Mouse (Mus musculus) kidney, postnatal 4 days (tissue): Measurements from ENCODE around the gene Unc13b.

Experiments
- DNase-seq, 2 experiments: peaks; one replicate each; pipeline ENCODE4 v3.0.0; 2021; ENCODE audit warnings: mixed read lengths in 2 of 2

Gene Unc13b

DNA sequence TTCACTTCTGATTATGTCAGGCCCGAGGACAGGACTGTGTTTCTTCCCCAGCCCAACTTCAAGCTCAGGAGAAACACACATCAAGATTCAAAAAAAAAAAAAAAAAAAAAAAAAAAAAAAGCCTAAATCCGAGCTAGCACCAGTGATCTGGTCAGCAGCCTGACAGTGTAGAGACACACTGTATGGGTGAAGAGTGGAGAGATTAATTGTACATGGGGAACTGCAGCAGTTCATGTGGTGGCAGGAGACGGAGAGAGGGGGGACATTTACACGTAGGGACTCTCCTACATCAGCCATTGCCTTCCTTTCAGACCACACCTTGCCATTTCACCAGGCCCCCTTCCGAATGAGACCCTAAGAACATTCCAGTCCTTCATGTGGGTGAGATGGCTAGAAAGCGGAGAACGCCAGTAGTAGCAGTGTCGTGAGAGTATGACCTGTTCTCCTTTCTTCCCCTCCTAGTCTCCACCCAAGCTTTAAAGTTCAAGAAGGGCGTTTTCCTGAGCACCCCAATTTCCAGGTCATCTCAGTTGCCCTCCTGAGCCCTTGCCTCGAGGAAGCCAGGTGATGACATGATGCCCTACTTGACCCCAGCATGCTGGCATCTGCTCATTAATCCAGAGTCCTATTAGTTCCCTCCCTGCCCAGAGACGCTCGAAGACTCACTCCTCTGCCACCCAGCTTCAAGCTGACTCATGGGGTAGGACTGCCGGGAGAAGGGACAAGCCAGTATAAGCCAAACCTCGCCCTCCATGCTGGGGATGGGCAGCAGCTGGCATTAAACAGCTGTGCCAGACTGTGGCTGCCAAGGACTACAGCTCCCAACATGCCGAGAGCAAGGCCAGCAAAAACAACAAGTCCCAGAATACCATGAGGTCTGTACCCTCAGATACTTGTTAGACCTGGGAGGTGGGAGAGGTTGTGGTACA, 19.9 kb upstream of the Unc13b start:
- peak; percentile 38 to 58 for DNase-seq

DNA sequence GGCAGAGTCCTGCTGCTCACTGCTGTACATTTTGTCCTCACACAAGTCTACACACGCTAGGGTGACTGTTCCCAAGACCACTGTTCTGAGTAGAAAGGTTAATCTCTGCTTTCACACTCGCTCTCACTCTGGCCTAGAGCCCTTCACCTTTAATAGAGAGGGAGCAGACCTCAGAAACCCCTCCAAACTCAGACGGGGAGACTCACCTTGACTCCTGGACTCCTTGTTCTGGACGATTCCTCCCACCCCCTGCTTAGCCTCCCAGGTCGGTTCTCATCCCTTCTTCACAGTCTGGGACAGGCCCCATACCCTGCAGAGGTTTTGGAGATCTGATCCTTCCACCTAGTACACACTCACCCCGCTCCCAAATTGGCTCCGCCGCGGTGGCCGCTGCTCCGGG, 19.1 kb upstream of the Unc13b start:
- DNase-seq: no peak

DNA sequence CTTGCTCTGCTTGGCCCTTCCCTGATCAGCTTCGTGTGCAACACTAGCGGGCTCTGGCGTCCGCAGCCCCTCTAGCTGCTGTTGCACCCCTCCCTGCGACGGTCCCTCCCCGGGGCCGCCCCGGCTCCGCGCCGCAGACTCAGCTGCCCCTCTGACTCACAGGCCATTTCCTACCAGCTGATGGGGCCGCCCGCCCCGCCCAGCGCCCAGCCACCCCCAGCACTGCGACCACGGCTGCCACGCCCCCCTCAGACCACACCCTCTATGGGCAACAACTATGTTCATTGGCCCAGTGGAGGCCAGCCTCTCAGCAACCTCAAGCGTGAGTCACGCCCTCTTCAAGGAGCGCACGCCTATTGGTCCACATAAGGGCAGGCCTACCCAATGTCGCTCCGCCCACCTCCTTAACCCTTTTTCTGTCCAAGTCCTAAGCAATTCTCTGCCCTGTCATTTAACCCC, 18.6 kb upstream of the Unc13b start:
- DNase-seq: peak; percentile 98 to 99

DNA sequence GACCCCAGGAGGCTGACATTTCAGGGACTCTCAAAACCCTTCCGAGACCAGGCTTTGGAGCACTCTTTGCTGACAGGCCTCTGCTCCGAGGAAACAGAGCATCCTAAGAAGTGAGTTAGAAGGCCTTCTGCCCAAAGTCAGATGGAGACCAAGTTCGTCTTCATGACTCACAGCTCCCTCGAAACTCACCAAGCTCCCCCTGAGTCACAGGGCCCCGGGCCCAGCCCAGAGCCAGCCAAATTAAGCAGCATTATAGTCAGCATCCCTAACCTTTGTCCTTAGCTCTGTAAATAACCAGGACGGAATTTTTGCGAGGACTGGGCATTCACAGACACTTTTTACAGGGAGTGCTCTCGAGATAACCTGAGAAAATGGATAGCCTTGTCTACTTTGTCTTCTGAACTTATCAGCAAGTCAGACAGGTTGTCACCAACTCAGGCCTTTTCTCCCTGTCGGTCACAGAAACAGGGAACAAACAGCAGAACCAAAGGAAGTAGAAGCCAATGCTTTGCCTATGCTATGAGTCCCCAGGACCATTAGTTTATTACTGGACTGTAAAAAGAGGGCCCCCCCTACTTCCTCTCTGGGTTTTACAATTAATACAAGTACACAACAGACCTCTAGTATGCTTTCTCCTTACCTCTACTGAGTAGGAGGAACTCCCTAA, 17.7 kb upstream of the Unc13b start:
- DNase-seq: no peak

DNA sequence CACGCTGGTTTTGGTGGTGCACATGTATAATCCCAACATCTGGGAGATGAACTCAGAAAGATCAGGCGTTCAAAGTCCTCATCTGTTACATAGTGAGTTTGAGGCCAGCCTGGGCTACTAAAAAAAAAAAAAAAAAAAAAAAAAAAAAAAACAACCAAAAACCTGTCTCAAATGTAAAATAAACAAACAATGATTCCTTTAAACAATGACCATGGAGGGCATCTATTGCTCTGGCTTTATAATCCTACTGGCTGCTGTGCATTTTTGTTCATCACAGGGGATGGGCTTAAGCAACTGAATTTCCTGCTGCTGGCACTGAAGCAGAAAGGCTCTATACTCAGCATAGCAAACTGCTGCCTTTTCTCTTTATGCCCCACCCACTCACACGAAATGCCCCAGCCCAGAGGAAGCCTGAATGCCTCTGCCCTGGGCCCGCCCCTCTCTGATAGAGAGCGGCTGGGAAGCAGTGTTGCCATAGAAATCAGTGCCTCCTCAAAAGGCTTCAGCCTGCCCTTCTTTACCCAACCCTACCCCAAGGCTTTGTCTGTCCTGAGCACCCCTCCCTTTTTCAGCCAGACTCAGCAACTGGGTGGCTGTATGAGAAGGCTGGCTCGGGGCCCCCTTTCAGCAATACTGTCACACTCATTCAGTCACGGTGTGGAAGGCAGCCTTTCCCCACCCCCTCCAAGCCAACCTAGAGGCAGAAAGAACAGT, 15.0 kb upstream of the Unc13b start:
- peak; percentile 73 to 83 for DNase-seq

DNA sequence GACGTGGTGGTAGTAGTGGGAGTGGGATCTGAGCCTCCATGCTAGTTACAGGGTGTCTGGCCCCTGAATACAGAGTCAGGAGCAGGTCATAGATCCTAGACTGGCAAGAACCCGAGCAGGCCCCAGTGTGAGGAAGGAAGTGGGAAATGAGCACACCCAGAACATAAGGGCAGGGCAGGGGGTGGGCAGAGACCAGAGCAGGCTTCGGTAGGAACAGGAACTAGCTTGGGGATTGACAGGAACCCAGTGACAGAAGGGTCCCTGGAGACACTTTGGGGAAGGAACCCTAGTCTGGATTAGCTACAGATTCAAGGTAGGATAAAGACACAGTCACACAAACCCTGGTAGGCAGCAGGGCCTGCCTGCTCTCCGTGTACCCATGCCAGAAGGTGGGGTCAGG, 14.1 kb upstream of the Unc13b start:
- peak; percentile 34 to 56 for DNase-seq

DNA sequence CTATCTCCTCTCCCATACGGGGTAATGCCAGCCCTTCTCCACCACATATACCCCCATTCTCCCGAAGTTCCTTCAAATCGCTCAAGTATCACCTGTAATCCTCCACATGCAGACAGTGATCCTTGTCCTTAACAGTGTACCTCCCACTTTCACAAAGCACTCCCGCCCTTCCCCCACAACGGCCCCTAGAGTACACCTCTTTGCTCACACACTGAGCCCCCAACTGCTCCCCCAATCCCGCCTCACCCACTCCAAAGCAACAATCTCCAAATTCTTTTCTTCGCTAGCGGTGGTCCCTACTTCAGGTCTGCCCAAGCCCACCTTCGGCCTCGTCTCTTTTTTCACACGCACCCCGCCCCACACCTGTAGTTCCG, 13.5 kb upstream of the Unc13b start:
- peak in 1 of 2 experiments; percentile 62 for DNase-seq

DNA sequence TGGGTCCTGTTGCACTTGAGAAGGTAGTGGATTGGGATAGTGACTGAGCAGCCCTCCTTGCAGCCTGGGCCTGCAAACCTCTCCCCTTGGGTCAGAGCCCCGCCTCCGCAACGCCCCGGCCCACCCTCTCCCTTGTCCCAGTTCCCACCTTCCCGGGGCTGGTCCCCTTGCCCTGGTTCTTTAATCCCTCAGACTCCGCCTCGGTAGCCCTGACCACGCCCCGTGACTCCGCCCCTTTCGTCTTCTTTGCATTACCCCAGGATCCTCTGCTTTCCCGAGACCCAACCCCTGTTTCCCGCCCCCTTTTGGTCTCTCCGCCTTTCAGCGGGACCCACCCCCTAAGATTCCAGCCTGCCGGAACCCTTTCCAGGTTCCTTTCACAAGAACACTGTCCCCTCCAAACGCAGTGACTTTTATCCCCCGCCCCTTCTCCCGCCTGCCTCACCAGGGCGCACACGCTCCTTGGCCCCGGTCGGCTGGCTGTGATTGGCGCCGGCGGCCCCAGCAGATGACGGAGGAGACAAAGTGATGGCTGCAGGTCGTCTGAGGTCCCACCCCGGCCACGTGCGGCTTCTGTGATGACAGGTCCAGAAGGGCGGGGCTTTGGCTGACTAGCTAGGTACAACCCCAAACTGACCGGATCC, 13.0 kb upstream of the Unc13b start, which contains the start of gene Fam214b:
Gene Fam214b (minus strand): TSS at position 562 of the 644 bp plus-strand sequence.
- DNase-seq: peak; percentile 100

DNA sequence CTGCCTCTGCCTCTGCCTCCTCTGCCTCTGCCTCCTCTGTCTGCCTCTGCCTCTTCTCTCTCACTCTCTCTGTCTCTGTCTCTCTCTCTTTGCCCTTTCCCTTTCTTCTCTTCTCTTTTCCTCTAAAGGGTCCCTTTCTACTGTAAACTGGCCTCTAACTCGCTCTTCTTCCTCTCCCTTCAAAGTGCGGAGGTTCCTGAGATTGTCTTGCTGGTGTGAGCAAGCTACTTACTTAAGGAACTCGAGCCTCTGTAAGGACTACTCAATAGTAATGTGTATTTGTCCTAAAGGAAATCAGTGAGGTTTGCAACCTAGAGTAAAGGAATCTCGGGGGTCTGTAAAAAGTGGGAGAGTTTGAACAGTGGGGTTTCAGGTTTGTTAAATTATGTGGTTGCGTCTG, 12.1 kb upstream of the Unc13b start:
- DNase-seq: no peak

DNA sequence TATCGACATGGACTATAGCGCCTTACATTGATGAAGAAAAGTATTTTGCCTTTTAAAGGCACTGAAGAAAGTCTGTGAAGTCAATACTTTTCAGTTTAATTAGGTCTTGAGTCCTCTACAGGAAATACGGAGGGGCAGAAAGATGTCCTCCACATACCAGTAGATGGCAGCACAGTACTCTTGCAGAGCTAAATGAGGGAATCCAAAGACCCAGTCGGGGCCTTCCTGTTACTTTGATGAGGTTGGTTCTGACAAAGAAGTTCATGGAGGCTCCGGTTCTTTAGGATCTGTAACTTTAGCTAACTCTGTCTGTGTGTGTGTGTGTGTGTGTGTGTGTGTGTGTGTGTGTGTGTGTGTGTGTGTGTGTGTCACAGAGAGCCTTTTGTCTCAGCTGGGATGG, 11.5 kb upstream of the Unc13b start:
- DNase-seq: peak; percentile 71 to 83

DNA sequence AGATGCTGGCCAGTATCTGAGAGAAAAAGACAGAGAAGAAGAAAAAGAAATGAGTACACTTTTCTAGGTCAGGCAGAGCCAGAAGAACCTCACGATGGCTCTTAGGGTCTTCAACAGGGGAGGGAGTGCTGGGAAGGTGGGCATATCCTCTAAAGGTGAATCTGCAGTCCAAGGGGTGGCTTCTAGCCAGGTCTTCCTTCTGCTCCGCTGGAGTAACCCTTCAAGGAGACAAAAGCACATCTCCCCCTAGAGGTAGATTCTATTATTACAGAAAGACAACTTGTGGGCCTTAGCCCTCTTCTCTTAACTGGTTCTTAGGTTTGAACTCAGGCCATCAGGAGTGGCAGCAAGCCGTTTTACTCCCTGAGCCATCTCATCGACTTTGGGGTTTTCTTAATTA, 6.1 kb upstream of the Unc13b start:
- peak; percentile 39 to 50 for DNase-seq

DNA sequence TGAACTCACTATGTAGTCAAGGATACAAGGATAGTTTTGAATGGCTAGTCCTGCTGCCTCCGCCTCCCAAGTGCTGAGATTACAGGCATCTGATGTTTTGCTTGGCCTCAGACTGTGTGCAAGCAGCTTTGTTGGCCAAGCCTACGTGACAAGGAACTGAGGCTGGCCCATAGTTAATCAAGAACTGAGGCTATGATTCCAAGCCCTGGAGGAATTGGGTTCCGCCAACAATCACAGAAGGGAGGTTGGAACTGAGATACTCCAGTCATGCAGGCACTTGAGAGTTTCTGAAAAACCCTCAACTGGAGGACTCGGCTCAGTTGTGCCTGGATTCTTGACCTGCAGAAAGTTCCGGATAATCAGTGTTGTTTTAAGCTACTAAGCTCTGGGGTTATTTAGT, 1.1 kb upstream of the Unc13b start:
- no peak for DNase-seq

DNA sequence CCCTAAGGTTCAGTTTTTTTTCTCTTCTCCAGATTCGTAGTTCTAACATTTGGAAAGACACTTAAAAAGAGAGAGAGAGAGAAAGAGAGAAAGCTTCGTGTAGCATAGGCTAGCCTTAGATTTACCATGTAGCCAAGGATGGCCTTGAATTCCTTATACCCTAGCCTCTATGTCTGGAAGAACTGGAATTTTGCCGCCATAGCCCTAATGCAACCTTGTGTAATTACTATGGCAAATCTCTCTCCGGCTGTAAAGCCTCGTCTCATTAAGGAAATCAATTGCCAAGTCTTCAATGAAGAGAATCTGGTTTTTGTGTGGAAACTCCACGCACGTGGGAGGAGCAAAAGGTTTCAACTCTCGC, 381 bp upstream of the Unc13b start:
- DNase-seq: no peak

DNA sequence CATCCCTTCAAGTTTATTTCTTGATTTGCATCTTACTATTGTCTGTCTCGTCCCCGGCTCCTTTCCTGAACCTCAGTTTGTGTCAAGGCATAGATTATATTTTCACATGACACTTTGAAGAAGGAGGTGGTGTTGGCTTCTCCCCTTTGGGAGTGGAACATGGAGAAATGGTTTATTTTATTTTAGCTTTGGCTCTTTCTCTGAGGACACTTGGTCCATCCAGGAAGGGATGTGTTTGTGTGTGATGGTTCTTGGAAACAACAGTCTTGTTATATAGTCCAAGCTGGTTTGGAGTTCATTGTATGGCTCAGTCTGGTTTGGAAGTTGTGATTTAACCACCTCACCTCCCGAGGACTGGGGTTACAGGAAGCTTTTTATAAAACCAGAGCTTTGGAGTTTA, 944 bp downstream of the Unc13b start:
- DNase-seq: no peak

DNA sequence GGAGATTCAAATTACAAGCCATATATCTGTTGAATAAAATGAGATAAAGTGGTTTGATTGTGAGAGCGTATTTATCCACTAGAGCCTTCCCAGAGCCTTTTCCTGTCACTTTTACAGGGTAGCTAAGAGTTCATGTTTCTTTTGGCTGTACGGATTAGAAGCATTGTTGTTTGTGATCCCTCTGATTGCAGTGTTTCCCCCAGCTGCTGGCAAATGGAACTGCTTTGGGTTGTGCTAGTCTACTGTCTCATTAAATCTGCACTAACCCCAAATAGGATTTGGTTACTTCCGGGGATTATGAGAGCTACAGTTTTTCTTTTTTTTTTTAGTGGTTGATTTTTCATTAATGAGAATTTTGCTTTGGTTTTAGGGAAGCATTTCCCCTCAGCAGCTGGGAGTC, 1.5 kb downstream of the Unc13b start:
- DNase-seq: peak in 1 of 2 experiments; percentile 30

DNA sequence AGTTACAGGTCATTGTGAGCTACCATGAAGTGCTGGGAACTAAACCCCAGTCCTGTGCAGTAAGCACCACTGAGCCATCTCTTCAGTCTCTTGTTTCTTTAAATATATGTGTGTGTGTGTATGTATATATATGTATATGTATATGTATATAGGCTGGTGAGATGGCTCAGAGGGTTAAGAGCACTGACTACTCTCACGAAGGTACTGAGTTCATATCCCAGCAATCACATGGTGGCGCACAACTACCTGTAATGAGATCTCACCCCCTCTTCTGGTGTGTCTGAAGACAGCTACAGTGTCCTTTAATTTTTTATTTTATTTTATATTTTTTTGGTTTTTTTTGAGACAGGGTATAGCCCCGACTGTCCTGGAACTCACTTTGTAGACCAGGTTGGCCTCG, 6.7 kb downstream of the Unc13b start:
- DNase-seq: no peak

DNA sequence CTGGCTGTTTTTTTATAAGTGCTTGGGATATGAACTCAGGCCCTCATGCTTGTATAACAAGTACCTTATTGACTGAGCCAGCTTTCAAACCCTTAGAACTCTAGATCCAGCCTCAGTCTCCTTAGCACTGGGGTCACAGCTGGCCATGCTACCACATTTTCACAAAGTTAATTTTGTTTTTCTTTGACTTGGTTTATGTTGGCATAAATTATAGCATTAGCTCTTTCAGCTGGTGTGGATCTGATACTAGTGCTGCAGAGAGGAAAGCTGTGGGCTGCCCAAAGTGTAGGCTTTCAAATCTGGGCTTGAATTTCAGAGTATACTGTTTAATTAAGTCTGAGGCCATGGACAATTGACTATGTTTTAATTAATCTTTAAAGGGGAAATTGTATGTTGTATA, 16.2 kb downstream of the Unc13b start:
- DNase-seq: no peak

DNA sequence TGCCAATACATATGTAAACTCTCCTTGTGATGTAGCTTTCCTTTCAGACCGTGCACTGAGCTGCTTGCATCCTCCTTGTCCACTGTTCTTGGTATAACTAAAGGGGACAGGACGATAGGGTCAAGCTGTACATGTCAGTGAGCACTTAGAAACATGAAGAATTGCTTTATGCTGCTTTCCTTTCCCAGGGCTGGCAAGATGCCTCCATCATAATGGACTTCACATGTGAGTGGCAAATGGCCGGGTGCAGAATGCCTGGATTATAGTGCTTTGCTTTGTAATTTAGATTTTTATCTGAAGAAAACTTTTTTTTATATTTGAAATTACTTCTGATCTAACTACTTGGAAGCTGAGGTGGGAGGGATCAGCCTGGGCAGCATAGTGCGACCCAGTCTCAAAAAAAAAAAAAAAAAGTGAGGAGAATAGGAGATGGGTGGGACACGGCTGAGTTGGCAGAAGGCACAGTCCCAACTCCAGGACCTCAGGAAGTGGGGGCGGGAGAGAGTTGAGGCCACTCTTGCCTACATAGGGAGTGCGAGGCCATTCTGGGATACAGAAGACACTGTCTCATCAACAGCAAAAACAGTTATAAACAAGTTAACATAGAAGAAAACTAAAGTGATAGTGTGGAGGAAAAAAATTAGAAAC, 19.4 kb downstream of the Unc13b start:
- peak; percentile 2 to 5 for DNase-seq

DNA sequence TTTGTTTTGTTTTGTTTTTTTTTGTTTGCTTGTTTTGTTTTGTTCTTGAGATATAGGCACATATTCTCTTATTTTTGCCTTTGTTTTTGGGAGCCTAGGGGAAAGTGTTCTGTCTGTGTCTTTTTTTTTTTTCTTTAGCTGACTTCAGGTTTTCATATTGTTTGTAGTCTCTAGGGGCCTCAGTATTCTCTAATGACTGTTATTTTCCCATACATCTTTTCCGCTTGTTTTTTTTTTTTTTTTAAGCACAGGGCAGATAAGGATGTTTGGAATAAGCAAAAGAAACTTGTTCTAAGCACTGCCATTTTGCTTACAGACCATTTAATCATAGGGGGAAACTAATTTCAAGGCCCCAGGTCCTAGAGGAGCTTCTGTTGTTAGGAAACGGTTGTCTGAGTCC, 23.7 kb downstream of the Unc13b start:
- DNase-seq: no peak

DNA sequence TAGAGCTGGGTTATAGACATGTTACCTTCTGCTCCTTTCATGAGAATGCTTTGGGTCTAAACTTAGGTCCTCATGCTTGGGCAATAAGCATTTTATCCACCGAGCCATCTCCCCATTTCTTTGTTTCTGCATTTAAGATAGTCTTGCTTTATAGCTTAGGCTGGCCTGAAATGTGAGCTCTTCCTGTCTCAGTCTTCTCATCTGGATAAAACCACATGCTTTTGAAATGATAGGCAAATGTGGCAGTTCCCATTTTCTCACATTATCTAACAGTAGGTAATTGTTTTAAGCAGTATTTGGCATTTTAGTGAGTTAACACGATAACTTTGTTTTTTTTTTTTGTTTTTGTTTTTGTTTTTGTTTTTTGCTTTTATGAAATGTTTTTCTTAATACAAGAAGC, 31.2 kb downstream of the Unc13b start:
- DNase-seq: no peak

DNA sequence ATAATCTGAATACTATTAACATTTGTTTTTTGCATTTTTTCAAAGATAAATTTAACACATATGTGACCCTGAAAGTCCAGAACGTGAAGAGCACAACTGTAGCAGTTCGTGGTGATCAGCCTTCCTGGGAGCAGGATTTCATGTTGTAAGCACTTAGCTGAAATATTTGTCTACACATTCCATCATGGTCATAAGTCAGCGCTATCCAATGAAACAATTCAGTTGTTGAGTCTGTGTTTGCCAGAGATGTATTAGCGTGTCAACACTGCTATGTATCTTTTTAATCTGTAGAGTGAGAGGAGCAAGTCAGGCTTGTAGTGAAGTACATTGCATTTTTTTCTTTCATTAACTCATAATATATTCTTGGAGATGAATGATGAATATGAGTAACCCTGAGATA, 32.4 kb downstream of the Unc13b start:
- no peak for DNase-seq

DNA sequence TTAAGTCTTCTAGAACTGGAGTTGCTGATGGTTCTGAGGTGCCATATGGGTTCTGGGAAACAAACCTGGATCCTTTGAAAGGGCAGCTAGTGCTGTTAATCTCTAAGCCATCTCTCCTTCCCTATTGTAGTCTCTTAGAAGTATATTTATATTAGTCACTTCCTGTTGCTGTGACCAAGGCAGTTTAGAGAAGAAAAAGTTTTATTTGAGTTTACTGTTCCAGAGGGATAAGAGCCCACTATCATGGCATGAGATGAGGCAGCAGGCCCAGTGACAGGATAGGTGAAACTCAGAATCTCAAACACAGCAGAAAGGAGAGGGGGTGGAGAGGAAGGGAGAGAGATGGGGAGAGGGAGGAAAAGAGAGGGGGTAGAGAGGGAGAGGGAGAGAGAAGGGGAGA, 54.7 kb downstream of the Unc13b start:
- DNase-seq: no peak

DNA sequence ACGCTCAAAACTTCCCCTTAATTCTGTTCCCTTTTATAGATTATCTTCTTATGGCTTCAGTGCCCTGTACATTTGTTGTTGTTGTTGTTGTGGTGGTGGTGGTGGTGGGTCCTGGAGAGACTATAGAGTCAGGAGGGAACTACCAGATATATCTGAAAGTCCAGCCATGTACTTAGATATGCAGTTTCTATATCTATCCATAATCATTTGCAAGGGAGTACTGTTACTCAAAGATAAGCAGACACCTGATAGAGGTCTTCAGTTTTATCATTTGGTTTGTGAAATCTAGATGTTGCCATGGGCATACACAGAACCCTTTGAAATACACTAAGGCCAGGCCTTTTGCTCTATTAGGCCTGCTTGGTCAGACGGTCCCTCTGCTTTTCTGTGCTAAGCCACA, 55.8 kb downstream of the Unc13b start:
- no peak for DNase-seq
